Mouse (Mus musculus) cerebral cortex, adult 2 months (tissue): ENCODE results near the gene Cradd.

Source experiments
- WGBS: fragments of 180-500 bp; shearing (Covaris S2); methylation state at CpG from one replicate; pipeline ENCODE4 v1.1.7; 2018; 5-methylcytosine and 5-hydroxymethylcytosine counted together

The Cradd gene

GRCm38 (mm10) chr10:95238667-95239066 lies 85.3 kb downstream of the Cradd start:
- 62% methylated on average over 2 of the region's 2 CpGs for WGBS

GRCm38 (mm10) chr10:95236226-95236625 lies 87.7 kb downstream of the Cradd start:
- 75% methylated on average over 8 of the region's 8 CpGs for WGBS

DNA sequence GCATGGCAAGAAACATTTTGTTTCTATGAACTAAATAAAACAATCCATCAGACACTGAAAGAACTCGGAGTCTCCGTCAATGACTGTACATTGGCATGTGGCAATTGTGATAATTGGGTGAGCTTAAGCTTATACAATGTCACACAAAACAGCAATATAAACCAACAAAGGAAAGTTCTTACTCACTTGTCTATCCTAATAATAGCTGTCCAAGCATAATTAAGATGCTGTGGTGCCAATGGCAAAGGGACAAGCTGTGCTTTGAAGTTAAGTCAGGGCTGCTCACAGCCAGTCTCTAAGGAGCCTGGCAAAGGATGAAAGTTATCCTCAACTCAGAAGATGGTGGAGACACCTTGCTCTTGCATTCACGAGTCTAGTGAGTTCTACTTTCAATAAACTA lies 89.3 kb downstream of the Cradd start:
- WGBS = 64% methylated on average over 3 of the region's 3 CpGs

DNA sequence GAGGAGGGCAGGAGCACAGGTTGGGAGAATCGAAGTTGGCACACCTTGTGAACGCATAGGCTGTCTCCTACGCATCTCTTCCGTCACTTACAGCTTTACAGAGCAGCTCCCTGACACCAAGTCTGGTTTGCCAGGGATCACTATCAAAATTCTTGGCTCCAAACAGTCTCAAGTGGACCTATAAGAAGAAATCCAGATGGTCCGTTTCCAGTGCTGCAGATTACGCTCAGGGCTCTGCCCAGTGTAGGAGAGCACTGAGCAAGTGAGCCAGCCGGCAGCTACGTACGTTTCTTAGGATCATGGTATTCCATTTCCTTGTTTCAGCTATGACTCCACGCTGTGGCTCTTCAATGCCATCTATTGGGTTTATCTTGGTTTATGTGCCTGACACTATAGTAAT lies 90.9 kb downstream of the Cradd start:
- 47% methylated on average over 10 of the region's 10 CpGs for WGBS

DNA sequence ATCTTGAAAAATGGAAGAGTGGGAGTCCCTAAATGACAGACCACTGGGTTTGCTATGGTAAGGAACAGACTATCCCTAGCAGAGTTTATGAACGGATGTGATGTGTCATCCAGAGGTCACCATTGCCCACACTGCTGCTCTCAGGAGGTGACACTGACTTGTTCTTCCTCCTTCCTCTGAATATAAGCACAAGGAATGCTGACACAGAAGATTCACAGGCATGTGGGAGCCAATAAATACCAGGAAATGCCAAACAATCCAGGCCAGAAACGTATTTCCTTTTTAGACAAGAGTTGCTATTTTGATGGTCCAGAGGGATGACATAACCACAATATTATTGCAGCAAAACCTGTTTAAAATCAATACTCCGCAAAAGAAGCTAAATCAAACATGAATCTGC lies 91.4 kb downstream of the Cradd start:
- 42% methylated on average over 3 of the region's 3 CpGs for WGBS

GRCm38 (mm10) chr10:95228192-95228591 lies 95.7 kb downstream of the Cradd start:
- 54% methylated on average over 6 of the region's 6 CpGs for WGBS

DNA sequence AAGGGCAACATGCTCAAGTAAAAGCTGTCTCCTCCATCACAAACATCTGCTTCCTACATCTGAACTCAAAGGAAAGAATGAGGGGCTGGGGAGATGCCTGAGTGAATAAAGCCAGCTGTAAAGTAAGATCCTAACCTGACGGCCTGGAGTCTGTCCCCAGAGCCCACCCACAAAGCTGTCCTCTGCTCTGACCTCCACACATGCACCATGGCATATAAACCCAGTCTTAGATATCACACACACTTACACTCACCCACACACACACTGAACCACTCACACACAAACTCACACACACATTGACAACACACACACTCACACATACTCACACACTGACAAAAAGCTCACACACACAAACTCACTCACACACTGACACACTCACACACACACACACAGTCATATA lies 96.3 kb downstream of the Cradd start:
- WGBS = 83% methylated on average over 1 of the region's 1 CpGs

DNA sequence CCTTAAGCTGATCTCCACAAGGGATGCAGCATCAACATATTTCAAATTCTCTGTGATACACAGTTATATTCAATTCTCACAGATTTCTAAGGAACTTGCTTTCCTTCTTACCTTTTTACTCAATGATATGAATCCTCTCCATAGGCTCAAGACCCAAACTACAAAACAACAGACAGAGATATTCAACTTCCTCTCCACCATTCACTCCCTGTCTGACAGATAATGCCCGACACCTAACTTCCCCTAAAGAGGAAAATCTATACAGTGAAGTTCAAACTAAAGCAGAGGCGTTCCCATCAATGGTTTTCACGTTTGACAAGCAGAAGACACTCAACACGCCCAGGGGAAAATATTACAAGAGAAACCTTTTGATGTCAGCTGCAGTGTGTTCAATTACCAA lies 97.2 kb downstream of the Cradd start:
- 88% methylated on average over 4 of the region's 4 CpGs for WGBS

GRCm38 (mm10) chr10:95225006-95225405 lies 98.9 kb downstream of the Cradd start:
- WGBS = 94% methylated on average over 4 of the region's 4 CpGs

GRCm38 (mm10) chr10:95223211-95223610 lies 100.7 kb downstream of the Cradd start:
- 63% methylated on average over 16 of the region's 16 CpGs for WGBS

GRCm38 (mm10) chr10:95221914-95222313 lies 102.0 kb downstream of the Cradd start:
- 91% methylated on average over 9 of the region's 9 CpGs for WGBS

- 50% methylated on average over 3 of the region's 3 CpGs for WGBS
Measured at GRCm38 (mm10) chr10:95220536-95220935, 103.4 kb downstream of the Cradd start.

GRCm38 (mm10) chr10:95218683-95219060 lies 105.3 kb downstream of the Cradd start:
- WGBS = 88% methylated on average over 9 of the region's 9 CpGs

DNA sequence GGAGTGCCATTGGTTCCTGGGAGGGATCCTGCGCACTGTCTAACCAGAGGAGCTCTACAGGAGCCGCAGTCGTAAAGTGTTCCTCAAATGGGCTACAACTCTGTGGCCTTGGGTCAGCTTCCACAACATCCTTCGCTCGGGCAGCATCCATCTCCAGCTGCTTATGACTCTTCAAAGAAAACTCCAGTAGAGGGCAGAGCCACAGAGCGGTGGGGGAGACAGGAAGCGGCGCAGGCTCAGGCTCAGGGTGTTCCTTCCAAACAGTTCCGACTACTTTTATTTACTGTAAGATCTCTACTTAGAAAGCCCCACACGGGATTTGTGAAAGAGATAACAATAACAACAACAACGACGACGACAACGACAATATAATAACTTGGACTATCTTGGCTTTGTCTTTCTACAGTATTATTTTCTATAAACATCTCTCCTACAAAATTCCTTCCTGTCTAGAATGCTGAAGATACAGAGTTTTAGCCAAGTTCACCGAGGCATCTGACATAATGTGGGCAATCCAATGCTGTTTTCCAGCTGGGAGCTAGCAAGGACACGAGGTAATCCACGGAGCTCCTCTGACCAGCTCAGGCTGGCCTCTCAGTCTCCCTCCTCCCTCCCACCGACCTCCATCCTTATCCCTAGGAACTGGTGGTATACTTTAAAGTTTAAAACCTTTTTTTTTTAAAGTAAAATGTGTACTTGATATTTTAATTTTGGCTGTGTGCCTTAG lies 105.8 kb downstream of the Cradd start:
- WGBS = 65% methylated on average over 18 of the region's 18 CpGs

DNA sequence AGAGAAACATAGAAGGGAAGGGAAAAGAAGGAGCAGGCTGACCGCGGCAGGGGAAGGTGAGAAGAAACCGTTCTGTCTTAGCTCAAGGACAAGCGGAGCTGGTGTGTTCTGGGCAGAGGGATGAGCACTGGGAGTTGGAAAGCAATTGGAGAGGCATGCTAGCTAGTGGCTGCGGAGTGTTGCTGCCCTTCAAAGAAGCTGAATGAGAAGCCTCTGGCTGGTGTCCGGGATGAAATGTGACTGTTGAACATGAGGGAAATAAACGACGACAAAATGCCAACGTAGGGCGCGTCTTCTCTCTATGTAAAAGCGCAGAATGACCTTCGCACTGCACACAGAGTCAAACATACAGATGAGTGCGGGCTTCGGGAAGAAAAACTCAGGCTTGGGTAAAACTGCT lies 108.6 kb downstream of the Cradd start:
- 96% methylated on average over 15 of the region's 15 CpGs for WGBS

DNA sequence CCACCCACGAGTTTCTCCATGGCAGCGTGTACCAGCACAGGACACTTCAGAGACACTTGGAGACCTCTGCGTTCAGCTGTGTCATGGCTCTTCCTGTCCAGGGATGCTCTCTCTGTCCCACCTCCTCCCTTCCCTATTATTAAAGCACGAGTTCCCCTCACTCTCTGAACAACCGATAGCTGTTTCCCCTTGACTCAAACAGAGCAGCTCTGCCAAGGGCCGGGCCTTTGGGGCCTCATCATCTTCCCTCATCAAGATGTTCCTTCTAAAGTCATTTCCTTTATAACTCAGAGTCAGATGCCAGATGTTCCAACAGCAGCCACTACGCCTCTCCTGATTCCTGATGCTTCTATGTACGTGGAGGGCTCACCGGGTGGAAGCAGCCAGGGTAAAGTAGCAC lies 110.1 kb downstream of the Cradd start:
- 87% methylated on average over 9 of the region's 9 CpGs for WGBS

DNA sequence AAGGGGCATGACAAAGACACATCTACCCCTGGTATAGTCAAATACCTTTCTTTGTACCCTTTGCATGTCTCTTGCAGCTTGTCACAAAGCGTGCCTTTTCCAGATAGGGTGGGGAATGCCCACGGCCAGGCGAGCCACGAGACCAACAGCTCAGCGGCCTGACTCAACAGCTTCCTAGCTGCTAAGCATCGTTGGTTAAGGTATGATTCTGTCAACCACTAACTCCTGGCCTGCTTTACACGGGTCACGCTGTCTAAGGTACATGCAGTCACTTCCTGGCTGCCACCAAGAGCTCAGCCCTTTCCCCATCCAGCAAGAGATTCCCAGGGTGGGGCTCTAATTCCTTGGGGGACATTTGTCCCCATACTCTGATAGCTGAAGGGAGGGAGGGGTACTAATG lies 110.6 kb downstream of the Cradd start:
- 94% methylated on average over 8 of the region's 8 CpGs for WGBS

DNA sequence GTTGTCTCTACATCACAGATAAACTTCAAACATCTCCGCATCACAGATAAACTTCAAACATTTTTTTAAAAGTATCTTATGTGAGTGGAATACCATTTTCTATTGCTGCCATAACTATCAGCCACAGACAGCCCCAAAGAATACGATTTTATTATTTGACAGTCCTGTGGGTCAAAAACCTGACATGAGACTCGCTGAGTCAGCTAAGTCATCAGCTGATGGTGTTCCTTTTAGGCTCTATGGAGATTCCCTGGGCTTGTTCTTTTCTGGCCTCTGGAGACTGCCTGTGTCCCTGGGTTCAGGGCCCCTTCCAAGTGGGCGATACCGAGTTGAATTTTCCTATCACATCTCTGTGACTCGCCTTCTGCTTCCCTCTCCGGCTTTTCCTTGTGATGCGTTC lies 112.3 kb downstream of the Cradd start:
- WGBS = 94% methylated on average over 8 of the region's 8 CpGs

DNA sequence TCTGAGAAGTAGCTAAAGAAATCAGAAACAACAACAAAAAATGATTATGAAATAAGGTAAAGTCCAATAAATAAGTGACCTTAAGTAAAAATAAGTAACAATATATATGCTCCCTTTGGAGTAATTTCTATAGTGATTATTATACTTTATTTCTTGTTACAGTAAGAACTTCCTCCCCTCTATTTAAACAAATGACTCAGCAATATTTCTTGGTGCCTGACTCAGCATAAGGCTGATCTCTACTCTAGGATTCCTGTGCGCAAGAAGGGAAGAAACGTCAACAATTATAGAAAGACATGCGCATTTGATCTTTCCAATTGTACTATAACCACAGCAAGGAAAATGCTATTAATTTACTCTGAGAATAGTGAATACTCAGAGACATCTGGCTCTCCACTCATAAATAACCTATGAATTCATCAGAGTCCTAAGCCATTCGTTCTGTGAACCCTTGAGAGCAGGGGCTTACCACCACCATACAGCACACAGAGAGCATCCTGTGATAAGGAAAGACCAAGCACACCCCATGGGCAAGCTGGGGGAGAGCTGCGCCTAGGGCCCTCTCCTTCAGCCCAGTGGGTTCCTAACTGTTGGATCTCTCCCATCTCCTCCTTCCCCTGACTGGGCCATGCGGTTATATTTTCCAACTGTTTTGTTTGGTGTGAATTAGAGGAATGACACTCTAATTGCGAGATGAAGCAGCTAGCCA lies 113.1 kb downstream of the Cradd start:
- WGBS = 87% methylated on average over 7 of the region's 7 CpGs

DNA sequence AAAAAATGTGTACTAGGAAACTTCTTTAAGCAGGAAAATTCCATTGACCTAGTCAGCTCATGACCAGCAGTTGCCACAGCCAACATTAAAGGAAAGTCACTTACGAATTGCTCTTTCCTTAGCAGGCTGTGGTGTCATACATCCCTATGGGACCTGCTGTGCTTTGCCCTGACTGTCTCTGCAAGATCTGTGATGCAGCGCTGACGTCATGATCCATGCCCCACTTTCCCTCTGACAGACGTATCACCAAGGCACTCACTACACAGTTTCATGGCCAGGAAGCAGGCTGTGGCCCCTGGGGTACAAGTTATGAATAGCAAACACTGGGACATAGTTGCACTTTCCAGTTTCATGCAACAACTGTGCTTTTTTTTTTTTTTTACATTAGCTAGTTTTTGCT lies 113.8 kb downstream of the Cradd start:
- WGBS = 71% methylated on average over 4 of the region's 4 CpGs

GRCm38 (mm10) chr10:95207423-95207822 lies 116.5 kb downstream of the Cradd start:
- WGBS = 78% methylated on average over 8 of the region's 8 CpGs

DNA sequence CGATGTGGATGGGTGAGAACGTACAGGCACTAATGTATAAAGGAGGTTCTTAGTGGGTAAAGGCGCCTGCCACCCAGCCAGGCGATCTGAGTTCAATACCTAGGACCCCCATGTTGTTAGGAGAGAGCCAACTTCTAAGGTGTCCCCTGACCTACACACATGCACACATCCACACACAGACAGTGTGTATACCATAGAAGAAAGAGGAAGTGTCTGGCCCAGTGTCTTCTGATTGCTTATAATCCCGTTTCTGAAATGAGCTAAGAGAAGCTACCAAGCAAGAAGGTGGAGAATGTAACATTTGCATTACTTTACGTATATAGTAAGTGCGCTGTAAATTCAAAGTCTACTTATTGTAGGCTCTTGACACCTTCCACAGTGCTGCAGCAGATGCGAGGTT lies 122.4 kb downstream of the Cradd start:
- 90% methylated on average over 8 of the region's 8 CpGs for whole genome bisulfite sequencing

DNA sequence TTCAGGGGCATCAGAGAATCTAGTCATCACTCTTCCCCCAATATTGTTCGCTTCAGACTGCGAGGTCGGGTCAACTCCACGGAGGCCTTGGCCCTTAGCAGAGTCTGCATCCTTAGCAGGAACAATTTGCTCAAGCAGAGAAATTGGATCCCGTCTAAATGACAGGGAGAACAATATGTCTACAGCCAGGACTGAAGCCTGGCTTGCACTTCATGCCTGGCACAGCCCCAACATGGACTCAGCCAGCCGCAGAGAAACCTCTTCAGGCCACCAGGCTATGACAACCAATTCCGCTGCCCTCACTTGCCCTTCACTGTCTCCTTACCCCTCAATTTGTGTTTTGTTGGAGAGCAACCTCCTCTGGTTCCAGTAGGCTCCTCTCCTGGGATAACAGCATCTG lies 123.6 kb downstream of the Cradd start:
- WGBS = 62% methylated on average over 7 of the region's 7 CpGs
